Mouse (Mus musculus): Measurements from ENCODE around the gene Pde4d. TPM values are rescaled to one million over a fixed set of nuclear protein-coding genes. Genes with fewer than 3 reads are reported as not detected.

Gene Pde4d
- polyA plus RNA-seq, 2 experiments from 2014 or later, result 5.5 to 7.3 TPM

GRCm38 (mm10) chr13:108601021-108601420 lies 151.3 kb downstream of the Pde4d start:
- ATAC-seq, result no peak

GRCm38 (mm10) chr13:108603502-108603901 lies 153.8 kb downstream of the Pde4d start:
- ATAC-seq, result no peak

DNA sequence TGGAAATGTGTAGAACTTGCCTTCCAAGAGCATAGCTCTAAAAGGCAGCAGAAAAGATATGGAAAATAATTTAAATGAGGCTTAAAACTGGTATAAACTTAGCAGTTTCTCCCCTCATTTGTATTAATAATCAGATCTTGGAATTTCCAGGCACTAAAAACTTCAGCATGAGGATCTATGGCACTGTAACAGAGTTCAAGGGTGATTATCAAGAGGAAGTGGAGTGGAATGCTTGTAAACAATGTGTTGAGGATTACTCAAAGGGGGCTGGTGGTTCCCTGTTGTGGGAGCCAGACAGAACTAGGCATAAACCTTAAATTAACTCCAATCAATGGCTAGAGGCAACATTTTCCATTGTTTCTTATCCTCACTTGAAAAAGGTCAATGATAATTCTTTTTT lies 154.5 kb downstream of the Pde4d start:
- no peak for ATAC-seq

GRCm38 (mm10) chr13:108618207-108618606 lies 168.5 kb downstream of the Pde4d start:
- no peak for ATAC-seq

DNA sequence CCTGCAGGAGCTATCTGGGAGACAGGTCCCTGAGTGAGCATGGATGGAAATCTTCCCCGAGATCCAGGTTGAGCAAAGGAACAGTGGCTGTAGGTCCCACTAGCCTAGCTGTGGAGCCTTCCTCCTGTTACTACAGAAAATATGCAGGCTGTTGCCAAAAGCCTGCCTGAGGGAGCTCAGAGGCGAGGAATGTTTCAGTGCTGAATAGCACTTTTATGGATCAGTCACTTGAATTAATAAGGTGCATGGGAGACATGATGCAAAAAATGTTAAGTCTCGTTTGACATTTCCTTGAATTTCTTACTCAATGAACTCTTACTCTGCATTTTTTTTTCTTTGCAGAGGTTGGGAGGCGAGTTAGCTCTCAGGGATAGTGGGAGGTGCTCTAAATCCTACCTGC lies 172.9 kb downstream of the Pde4d start:
- ATAC-seq, result no peak

GRCm38 (mm10) chr13:108623929-108624328 lies 174.2 kb downstream of the Pde4d start:
- peak; percentile 62 for ATAC-seq

DNA sequence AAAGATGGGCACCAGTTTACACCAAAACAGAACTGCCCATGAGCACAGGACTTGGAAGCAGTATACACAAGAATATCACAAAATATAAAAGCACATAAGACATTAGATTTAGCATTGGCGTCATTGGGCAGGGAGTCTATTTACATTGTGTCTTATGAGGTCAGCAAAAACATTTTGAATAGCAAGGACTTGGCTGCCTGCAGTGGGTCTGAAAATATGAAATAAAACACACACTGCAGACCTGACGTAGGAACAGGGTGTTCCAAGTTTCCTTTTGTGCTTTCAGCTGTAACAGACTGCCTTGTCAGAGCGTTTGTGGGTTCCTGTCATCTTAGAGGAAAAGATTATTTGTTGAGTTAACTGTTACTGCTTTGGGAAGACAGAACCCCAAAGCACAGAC lies 176.4 kb downstream of the Pde4d start:
- no peak for ATAC-seq

DNA sequence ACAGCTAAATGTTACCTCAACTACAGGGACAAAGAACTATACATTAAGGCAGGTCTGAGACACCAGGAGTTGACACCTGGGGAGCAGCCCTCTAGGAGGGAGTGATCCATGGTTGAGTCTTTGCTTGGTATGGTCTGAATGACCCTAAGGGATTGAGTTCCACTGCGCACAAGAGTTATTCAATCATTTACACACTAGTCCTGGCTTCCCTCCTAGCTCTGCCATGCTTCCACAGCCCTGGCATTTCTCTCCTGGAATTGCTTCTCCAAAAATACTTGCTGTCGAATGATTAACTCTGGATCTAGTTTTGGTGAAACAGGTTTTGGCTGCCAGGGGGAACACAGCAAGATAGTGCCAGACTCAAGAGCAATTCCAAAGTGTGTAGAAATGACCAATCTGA lies 178.8 kb downstream of the Pde4d start:
- no peak for ATAC-seq

GRCm38 (mm10) chr13:108630576-108630975 lies 180.8 kb downstream of the Pde4d start:
- no peak for ATAC-seq

- no peak for ATAC-seq
Measured at GRCm38 (mm10) chr13:108631222-108631621, 181.5 kb downstream of the Pde4d start.

DNA sequence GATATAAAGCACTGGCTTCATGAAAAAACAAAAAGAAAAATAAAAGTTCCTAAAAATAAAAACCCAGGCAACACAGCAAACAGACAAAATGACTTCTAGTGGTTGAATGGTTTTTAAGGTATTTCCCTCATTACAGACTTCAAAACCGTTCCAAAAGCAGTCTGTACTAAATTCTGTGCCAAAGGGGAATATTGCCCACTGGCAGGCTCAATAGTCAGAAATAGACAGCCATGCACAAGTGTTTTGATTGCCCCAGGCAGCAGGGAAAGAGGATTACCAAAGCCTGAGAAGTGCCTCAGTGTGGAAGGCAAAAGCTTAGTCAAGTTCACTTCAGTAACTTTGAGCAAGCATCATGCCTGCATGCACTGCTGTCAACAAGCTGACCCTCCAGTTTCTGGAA lies 186.8 kb downstream of the Pde4d start:
- ATAC-seq, result no peak

DNA sequence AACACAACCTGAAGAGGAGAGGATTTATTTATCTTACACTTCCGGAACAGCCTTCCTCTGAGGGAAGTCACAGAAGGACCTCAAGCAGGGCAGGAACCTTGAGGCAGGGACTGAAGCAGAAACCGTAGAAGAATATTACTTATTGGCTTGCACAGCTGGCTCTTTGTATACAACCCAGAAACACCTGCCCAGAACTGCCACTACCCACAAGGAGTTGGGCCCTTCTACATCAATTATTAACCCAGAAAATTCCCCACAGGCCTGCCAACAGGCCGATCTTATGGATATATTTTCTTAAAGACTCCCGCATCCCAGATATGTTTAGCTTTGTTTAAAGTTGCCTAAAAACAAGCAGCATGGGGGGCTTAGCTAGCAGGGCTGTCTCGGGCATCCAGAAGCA lies 192.5 kb downstream of the Pde4d start:
- ATAC-seq, result no peak

- ATAC-seq, result no peak
Measured at GRCm38 (mm10) chr13:108646801-108647200, 197.1 kb downstream of the Pde4d start.

- ATAC-seq, result no peak
Measured at GRCm38 (mm10) chr13:108647239-108647638, 197.5 kb downstream of the Pde4d start.

- no peak for ATAC-seq
Measured at GRCm38 (mm10) chr13:108654026-108654723, 204.4 kb downstream of the Pde4d start.

GRCm38 (mm10) chr13:108666579-108666978 lies 216.8 kb downstream of the Pde4d start:
- ATAC-seq, result no peak

DNA sequence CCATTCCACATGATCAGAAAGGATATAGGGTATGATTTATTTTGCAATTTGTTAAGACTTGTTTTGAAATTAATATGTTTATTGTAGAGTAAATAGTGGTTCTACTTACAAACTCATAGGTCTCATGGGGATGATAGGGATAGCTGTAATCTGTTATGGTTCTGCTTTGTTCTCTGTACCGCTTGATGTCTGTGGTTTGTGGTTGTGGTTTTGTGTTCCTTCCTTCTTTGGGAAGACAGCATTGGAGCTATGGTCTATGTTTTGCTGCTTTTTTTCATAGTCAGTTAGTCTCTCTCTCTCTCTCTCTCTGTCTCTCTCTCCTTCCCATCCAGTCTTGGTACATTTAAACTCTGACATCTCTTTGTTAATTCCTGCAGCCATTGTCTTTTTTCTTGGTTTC lies 217.3 kb downstream of the Pde4d start:
- ATAC-seq, result no peak

DNA sequence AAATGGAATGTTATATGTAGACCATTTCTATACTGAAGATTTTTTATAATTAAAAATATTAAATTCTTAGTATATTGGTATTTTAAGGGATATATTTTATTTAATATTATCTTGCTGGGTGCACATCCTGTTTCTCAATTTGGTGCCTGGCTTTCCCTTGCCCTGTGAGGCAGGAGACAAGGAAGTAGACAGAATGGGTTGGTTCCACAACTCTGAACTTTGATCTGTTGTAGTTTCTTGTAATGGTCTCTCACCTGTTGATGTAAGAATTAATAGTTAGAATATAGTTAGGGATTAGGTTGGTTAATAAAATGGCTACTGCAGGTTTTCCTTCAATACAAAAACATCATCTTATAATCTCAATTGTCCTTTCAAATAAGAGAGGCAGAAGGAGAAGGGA lies 227.3 kb downstream of the Pde4d start:
- no peak for ATAC-seq

DNA sequence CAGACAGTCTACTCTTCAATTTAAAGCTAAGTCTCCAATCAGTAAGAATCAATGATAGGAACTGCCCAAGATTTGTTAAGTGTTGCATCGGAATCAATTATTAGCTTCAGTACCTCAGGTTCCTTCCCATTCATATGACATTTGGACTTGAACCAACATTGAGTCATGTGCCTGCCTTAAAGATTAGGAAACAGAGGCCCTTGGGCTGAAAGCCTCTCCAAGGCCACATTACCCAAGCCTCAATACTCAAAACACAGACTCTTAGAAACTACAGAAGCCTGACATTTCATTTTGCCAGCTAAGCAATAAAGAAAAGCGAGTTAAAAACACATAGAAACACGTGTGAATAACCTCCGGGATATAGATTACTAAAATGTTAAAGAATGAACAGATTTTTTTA lies 233.3 kb downstream of the Pde4d start:
- ATAC-seq, result no peak

- ATAC-seq, result no peak
Measured at GRCm38 (mm10) chr13:108685817-108686216, 236.1 kb downstream of the Pde4d start.

- ATAC-seq, result no peak
Measured at GRCm38 (mm10) chr13:108686262-108686661, 236.5 kb downstream of the Pde4d start.

DNA sequence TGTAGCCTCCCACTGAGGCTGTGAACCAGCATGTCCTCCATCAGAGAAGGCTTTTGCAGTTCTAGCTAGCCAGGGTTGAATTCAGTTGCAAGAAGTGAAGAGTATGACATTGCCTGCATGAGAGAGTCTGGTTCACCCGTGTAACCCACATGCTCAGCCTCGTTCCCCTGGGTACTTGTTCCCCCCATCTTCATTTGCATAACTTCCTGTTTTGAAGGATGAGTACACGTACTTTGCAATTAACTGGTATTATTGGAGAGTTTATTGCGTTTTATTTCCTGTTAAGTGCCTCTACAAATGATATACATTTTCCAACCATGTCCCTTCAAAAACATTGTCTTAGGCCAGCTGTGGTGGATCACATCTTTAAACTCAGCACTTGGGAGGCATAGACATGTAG lies 237.1 kb downstream of the Pde4d start:
- peak; percentile 57 for ATAC-seq

DNA sequence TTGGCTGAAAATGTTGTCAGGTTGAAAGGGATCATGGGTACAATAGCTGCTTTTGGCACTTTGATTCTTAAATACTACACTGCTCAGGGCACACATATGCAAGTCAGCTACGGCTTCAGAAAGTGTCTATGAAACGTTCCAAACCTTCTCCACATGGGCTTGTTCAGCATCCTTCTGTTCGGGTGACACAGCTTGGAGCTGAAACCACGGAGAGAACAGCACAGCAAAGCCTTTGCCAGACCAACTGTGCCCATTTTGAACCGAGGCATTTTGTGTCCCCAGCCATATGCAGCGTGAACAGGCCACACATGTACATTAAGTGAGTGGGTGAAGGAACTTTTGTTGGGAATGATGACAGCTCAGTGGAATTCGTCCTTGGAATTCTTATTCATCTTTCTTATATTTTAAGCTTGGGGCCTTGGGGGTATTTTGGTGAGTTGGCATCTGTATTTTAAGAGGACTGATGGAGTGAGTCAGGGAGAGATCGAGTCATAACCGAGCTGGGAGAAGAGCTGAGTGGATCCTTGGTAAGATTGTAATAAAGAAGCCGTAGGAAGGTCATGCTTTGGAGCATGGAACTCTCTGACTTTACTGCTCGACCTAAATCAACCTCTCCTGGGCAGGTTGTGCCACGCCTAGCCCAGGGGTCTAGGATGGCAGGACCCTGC lies 243.3 kb downstream of the Pde4d start:
- ATAC-seq, result no peak

- no peak for ATAC-seq
Measured at GRCm38 (mm10) chr13:108705441-108705840, 255.7 kb downstream of the Pde4d start.

DNA sequence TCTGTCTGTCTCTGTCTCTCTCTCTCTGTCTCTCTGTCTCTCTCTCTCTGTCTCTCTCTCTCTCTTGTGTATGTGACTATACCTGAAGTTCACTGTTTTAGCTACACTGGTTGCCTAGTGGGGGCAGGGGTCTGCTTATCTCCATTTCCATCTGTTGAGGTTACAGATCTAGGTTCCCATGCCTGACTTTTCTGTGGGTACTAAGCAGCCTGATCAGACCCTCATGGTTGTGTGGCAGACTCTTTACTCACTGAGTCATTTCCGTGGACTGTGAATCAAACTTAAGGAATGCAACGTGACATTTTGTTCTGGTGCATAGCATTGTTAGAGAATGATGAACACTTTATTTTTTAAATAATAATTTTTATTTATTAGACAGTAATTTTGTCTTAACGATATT lies 264.3 kb downstream of the Pde4d start:
- no peak for ATAC-seq

Data from CD4-positive, CD25-positive, alpha-beta regulatory T cell, adult 4 months (primary cell).